Mouse (Mus musculus): ENCODE measurements around the gene Cd2bp2. TPM values are rescaled to one million over a fixed set of nuclear protein-coding genes. Genes with fewer than 3 reads are reported as not detected.

Gene Cd2bp2
- total RNA-seq, 2 experiments from 2014 or later = 51.6 to 62.3 TPM

GRCm38 (mm10) chr7:127218670-127219069, 22.8 kb upstream of the Cd2bp2 start:
- DNase-seq (ENCODE audit: low spot score in 2 of 2) = no peak

GRCm38 (mm10) chr7:127217901-127218642, 22.2 kb upstream of the Cd2bp2 start:
- DNase-seq (ENCODE audit: low spot score in 2 of 2) = no peak

GRCm38 (mm10) chr7:127217475-127217874, 21.6 kb upstream of the Cd2bp2 start:
- no peak for DNase-seq (ENCODE audit: low spot score in 2 of 2)

GRCm38 (mm10) chr7:127216307-127216706, 20.5 kb upstream of the Cd2bp2 start:
- DNase-seq (ENCODE audit: low spot score in 2 of 2) = no peak

GRCm38 (mm10) chr7:127214981-127215871, 19.4 kb upstream of the Cd2bp2 start:
- DNase-seq (ENCODE audit: low spot score in 2 of 2) = peak; percentile 38 to 49

- DNase-seq (ENCODE audit: low spot score in 2 of 2) = no peak
These were observed 18.7 kb upstream of the Cd2bp2 start for GRCm38 (mm10) chr7:127214521-127214920.

- DNase-seq (ENCODE audit: low spot score in 2 of 2) = no peak
These were observed 18.1 kb upstream of the Cd2bp2 start for GRCm38 (mm10) chr7:127213930-127214329.

GRCm38 (mm10) chr7:127213485-127213884, 17.6 kb upstream of the Cd2bp2 start:
- DNase-seq (ENCODE audit: low spot score in 2 of 2) = no peak

- DNase-seq (ENCODE audit: low spot score in 2 of 2) = no peak
These were observed 16.8 kb upstream of the Cd2bp2 start for GRCm38 (mm10) chr7:127212432-127213250.

GRCm38 (mm10) chr7:127211014-127211745, 15.3 kb upstream of the Cd2bp2 start:
- DNase-seq (ENCODE audit: low spot score in 2 of 2) = no peak

GRCm38 (mm10) chr7:127210266-127210665, 14.4 kb upstream of the Cd2bp2 start:
- no peak for DNase-seq (ENCODE audit: low spot score in 2 of 2)

- DNase-seq (ENCODE audit: low spot score in 2 of 2) = no peak
These were observed 14.0 kb upstream of the Cd2bp2 start for GRCm38 (mm10) chr7:127209851-127210250.

- peak; percentile 90 to 92 for DNase-seq (ENCODE audit: low spot score in 2 of 2)
These were observed 12.9 kb upstream of the Cd2bp2 start, which contains the start of gene Mylpf for GRCm38 (mm10) chr7:127208553-127209438. Mylpf (plus strand) TSS chr7:127208890.

GRCm38 (mm10) chr7:127208295-127208552, 12.4 kb upstream of the Cd2bp2 start, which contains the start of gene Tbc1d10b:
Tbc1d10b (minus strand) TSS chr7:127208468.
- no peak for DNase-seq (ENCODE audit: low spot score in 2 of 2)

GRCm38 (mm10) chr7:127207374-127208294, 11.8 kb upstream of the Cd2bp2 start:
- DNase-seq (ENCODE audit: low spot score in 2 of 2) = peak; percentile 27 to 38

- DNase-seq (ENCODE audit: low spot score in 2 of 2) = no peak
These were observed 10.8 kb upstream of the Cd2bp2 start for GRCm38 (mm10) chr7:127206606-127207005.

- no peak for DNase-seq (ENCODE audit: low spot score in 2 of 2)
These were observed 634 bp upstream of the Cd2bp2 start for GRCm38 (mm10) chr7:127196484-127196883.

GRCm38 (mm10) chr7:127194633-127195029, 1.2 kb downstream of the Cd2bp2 start:
- DNase-seq (ENCODE audit: low spot score in 2 of 2) = no peak

Measured in adrenal gland, adult 18-20 months (tissue).